Mouse (Mus musculus) hindbrain, postnatal 0 days (tissue): Measurements from ENCODE around the gene Lrmda. TPM values are rescaled to one million over a fixed set of nuclear protein-coding genes. Genes with fewer than 3 reads are reported as not detected.

Experiments
- ATAC-seq: fragments of 200-750 bp; cut with Nextera tagmentation; 2 replicates; pipeline ENCODE4 v1.8.0; 2017; ENCODE audit warnings: mild to moderate bottlenecking, moderate TSS enrichment, moderate library complexity
- DNase-seq: peaks from one replicate; pipeline ENCODE4 v3.0.0-alpha.2; 2015; ENCODE audit warnings: low spot score
- H3K27ac ChIP-seq: fragments of 300-500 bp; sonication (generic); 2 replicates; pipeline ENCODE4 v1.5.1; 2014; ENCODE audit warnings: mild to moderate bottlenecking
- H3K27me3 ChIP-seq: fragments of 300-500 bp; sonication (generic); 2 replicates; pipeline ENCODE4 v1.6.1; 2014; ENCODE audit warnings: low read length, mixed read lengths; ENCODE audit not compliant: insufficient read depth
- H3K36me3 ChIP-seq: fragments of 300-500 bp; sonication (generic); 2 replicates; pipeline ENCODE4 v1.6.1; 2014; ENCODE audit warnings: low read length, mixed read lengths; ENCODE audit not compliant: insufficient read depth
- H3K4me1 ChIP-seq: fragments of 300-500 bp; sonication (generic); 2 replicates; pipeline ENCODE4 v1.6.1; 2014; ENCODE audit warnings: antibody characterized with exemption, low read length, mixed read lengths; ENCODE audit not compliant: insufficient read depth
- H3K4me2 ChIP-seq: fragments of 300-500 bp; sonication (generic); 2 replicates; pipeline ENCODE4 v1.6.1; 2014; ENCODE audit warnings: low read depth, mild to moderate bottlenecking, low read length, moderate library complexity, mixed read lengths
- H3K4me3 ChIP-seq: fragments of 300-500 bp; sonication (generic); 2 replicates; pipeline ENCODE4 v1.5.1; 2014; ENCODE audit warnings: low read length
- H3K9ac ChIP-seq: fragments of 300-500 bp; sonication (generic); replicated peaks from 2 replicates; pipeline ENCODE4 v1.6.1; 2014; ENCODE audit warnings: mild to moderate bottlenecking, low read length, moderate library complexity, mixed read lengths
- H3K9me3 ChIP-seq: fragments of 300-500 bp; sonication (generic); 2 replicates; pipeline ENCODE4 v1.6.1; 2016; ENCODE audit warnings: low read length, mixed read lengths
- CTCF ChIP-seq: IDR thresholded peaks from 2 replicates; pipeline ENCODE4 v1.5.1; 2016; ENCODE audit warnings: antibody characterized with exemption, control low read depth, low read depth
- WGBS: fragments of 180-500 bp; shearing (Covaris S2); extraction: QIAGEN DNeasy Blood & Tissue Kit; methylation state at CpG from one replicate; pipeline ENCODE4 v1.1.7; 2014; 5-methylcytosine and 5-hydroxymethylcytosine counted together
- polyA plus RNA-seq: library from polyadenylated mRNA; unstranded; fragments of >200 nt; fragmentation: Nextera tagmentation; extraction: Ambion mirVana; gene quantifications from 2 replicates; pipeline ENCODE4 v1.2.1, GENCODE M21; 2015
- total RNA-seq: library from RNA; depleted of rRNA; stranded (reverse); fragments of >200 nt; gene quantifications from 2 replicates; pipeline ENCODE4 v1.2.3, GENCODE M21; 2014

The Lrmda gene
- total and polyA plus RNA-seq, 2 experiments from 2014 or later, result 0.21 to 0.53 TPM

DNA sequence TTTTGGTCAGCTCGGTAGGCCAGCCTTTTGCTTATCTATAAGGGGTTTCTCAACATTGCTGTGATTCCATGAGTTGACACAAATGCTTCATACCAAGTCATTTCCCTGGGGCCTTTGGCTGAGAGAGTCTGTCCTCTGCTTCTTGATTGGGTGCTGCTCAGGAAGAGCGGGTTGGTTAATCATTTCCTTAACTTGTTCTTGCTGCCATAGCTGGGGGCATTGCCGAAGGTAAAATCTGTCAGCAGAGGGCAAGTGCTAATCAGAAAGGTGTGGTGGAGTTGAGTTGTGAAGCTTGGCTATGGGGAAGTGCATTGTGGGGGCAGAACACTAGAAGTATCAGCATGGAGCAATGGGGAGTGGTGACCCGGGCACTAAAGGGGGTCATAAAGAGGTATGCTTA, 106.8 kb downstream of the Lrmda start:
- TF ChIP-seq CTCF, result no peak
- H3K9ac ChIP-seq, result no peak overlapping the region
- H3K36me3 ChIP-seq, result no peaks in the 10 kb centered on the region
- no peak overlapping the region for H3K4me2 ChIP-seq
- no peaks in the 10 kb centered on the region for H3K27me3 ChIP-seq
- no peak for ATAC-seq
- no peaks in the 10 kb centered on the region for H3K4me1 ChIP-seq
- no peak overlapping the region for H3K4me3 ChIP-seq
- no peak for DNase-seq
- WGBS, result 81% methylated on average over 4 of the region's 4 CpGs
- no peaks in the 10 kb centered on the region for H3K9me3 ChIP-seq
- no peak overlapping the region for H3K27ac ChIP-seq

DNA sequence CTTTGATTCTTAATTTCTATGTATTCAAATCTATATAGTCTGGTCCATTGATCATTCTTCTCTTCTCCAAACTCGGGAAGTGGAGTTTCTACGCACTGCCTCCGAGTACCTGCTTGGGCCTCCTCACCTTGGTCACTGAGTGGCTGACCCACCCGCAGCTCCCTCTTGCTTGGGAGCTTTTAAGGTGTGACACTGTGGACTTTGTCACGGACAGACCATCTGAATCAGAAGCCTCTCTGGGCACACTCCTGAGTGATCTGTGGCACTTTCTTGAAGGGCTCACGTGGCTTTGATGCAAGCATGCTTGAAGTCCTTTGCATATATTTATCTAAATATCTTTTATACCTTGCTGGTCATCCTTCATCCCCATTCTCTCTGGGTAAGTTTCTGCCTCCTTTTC, 107.3 kb downstream of the Lrmda start:
- H3K36me3 ChIP-seq, result no peaks in the 10 kb centered on the region
- no peaks in the 10 kb centered on the region for H3K9me3 ChIP-seq
- H3K9ac ChIP-seq, result no peak overlapping the region
- no peaks in the 10 kb centered on the region for H3K27me3 ChIP-seq
- H3K4me3 ChIP-seq, result no peak overlapping the region
- no peak overlapping the region for H3K27ac ChIP-seq
- ATAC-seq, result no peak
- WGBS, result 87% methylated on average over 6 of the region's 6 CpGs
- no peak overlapping the region for H3K4me2 ChIP-seq
- no peak for TF ChIP-seq CTCF
- DNase-seq, result no peak
- H3K4me1 ChIP-seq, result no peaks in the 10 kb centered on the region

DNA sequence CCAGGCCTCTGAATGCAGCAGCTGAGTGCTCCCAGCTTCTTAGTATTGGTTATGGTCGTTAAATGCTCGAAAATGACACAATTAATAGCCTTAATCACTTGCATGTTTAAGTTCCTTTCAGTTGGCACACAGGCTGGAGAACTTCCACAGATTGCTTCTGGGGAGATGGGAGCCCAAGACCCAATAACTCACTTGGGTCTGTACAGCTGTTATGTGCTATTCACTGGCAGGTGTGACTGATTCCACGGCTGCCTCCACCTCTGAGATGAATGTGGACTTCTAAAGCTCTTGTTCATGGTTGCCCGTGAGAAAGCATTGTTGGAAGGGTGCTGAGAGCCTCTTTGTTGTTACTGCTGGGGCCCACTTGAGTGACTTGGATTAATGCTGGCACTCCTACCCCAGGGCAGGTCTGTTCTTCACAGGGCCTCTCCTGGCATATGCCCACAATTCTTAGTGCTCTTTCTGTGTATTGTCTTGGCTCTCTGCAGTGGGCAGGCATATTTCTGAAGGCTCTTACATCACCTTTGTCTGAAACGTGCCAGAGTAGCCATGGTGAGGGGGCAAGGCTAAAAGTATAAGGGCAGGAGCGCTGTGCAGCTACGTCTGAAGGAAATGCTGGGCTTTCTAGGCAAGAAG, 111.6 kb downstream of the Lrmda start:
- WGBS, result 55% methylated on average over 7 of the region's 7 CpGs
- no peak for TF ChIP-seq CTCF
- H3K36me3 ChIP-seq, result no peaks in the 10 kb centered on the region
- no peaks in the 10 kb centered on the region for H3K27me3 ChIP-seq
- H3K9ac ChIP-seq, result no peak overlapping the region
- no peak overlapping the region for H3K4me3 ChIP-seq
- no peak overlapping the region for H3K27ac ChIP-seq
- H3K4me2 ChIP-seq, result no peak overlapping the region
- no peak for DNase-seq
- no peak for ATAC-seq
- no peaks in the 10 kb centered on the region for H3K4me1 ChIP-seq
- H3K9me3 ChIP-seq, result no peaks in the 10 kb centered on the region; the same call in 1 of the 2 replicates

DNA sequence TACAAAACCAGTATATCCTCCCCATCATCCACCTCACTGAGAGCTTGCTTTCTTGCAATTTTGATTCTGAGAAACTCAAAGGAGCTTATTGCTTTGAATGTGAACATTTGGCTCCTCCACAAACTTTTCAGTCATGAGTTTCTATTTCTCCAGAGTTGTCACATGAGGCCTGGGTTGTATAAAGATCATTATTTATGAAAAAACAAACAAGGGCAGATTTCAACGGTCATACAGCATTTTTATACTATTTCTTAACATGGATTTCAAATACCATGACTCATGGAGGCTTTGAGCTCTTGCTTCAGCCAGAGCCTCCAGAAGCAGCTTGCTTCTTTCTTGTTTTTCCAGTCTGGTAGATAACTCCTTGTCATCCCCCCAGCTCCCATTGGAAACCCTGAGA, 119.8 kb downstream of the Lrmda start:
- 92% methylated on average over 1 of the region's 1 CpGs for WGBS
- H3K27me3 ChIP-seq, result no peaks in the 10 kb centered on the region
- H3K4me3 ChIP-seq, result no peak overlapping the region
- H3K4me1 ChIP-seq, result no peaks in the 10 kb centered on the region
- H3K27ac ChIP-seq, result no peak overlapping the region
- DNase-seq (no peak), ATAC-seq (no peak)
- H3K9me3 ChIP-seq, result no peaks in the 10 kb centered on the region; the same call in 1 of the 2 replicates
- TF ChIP-seq CTCF, result no peak
- H3K36me3 ChIP-seq, result no peaks in the 10 kb centered on the region
- no peak overlapping the region for H3K4me2 ChIP-seq
- no peak overlapping the region for H3K9ac ChIP-seq

DNA sequence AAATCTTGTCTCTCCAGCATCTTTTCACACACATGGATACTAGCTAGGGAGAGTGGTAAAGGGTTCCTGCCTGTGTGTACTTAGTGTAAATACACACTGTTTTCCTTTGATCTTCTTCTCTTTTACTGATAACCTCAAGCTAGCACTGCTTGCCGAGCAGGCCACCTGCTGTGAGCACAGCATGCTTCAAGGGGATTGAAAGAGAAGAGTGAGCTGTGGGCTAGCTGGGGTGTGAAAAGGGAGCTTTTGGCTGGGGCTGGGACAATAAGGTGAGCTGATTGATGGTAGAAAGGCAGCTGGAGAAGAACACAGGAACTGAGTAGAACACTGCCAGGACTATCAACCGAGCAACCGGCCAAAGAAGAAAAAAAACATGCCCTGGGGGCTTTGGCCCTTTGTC, 124.5 kb downstream of the Lrmda start:
- no peaks in the 10 kb centered on the region for H3K27me3 ChIP-seq
- no peaks in the 10 kb centered on the region for H3K4me1 ChIP-seq
- H3K9ac ChIP-seq, result no peak overlapping the region
- H3K4me2 ChIP-seq, result no peak overlapping the region
- DNase-seq (no peak), ATAC-seq (no peak)
- H3K4me3 ChIP-seq, result no peak overlapping the region
- no peak overlapping the region for H3K27ac ChIP-seq
- no peak for TF ChIP-seq CTCF
- WGBS, result 19% methylated on average over 3 of the region's 3 CpGs
- no peaks in the 10 kb centered on the region for H3K9me3 ChIP-seq
- no peaks in the 10 kb centered on the region for H3K36me3 ChIP-seq

DNA sequence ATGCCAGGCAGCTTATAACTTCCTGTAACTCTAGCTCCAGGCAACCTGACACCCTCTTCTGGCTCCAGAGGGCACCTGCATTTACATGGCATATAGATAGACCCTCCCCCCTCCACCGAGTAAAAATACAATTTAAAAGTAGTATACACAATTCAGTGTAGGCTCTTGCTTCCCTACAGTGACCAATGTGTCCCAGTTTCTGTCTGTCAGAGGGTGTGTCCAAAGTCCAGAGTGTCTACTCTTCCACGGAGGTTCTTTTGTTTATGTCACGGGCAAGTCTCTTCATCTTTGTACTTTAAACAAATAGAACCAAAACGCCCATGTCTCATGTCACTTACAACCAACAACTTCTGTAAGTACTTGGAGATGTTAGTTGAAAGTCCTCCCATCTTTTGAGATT, 126.4 kb downstream of the Lrmda start:
- 64% methylated on average over 4 of the region's 4 CpGs for WGBS
- DNase-seq (no peak), ATAC-seq (no peak)
- Histone ChIP-seq H3K9ac (no peak overlapping the region), H3K4me3 (no peak overlapping the region), H3K9me3 (no peaks in the 10 kb centered on the region), H3K36me3 (no peaks in the 10 kb centered on the region), H3K4me1 (no peaks in the 10 kb centered on the region), H3K4me2 (no peak overlapping the region), H3K27me3 (no peaks in the 10 kb centered on the region), H3K27ac (no peak overlapping the region)
- no peak for TF ChIP-seq CTCF

DNA sequence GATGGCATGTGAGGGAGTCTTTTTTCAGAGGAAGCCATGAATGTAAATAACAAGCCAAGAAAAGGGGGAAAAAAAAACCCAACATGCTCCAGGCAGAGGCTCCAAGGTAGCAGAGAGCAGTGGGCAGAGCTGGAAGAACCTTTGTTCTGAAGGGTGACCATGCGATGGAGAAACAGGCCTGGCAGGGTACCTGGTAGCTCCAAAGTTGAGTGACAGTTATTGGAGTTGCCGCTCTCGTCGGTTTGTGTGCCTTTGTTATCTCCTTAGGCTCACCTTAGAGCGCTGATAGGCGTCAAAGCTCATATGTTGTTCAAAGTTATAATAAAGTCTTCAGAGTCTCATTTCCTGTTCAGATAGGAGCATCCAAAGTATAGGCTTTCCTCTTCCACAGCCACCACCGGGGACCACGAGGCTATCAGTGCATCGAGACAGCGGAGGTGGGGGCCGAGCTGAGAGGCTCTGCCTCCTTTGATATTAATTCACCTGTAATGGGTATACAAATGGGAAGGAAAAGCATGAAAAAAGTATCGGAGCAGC, 127.1 kb downstream of the Lrmda start:
- Histone ChIP-seq H3K9me3 (no peaks in the 10 kb centered on the region), H3K4me3 (no peak overlapping the region), H3K27ac (no peak overlapping the region), H3K27me3 (no peaks in the 10 kb centered on the region), H3K4me2 (no peak overlapping the region), H3K36me3 (no peaks in the 10 kb centered on the region), H3K9ac (no peak overlapping the region), H3K4me1 (no peaks in the 10 kb centered on the region)
- DNase-seq (no peak), ATAC-seq (no peak)
- TF ChIP-seq CTCF, result no peak
- 88% methylated on average over 12 of the region's 12 CpGs for WGBS
